Mouse (Mus musculus) 3T3-L1 (cell line): Measurements from ENCODE around the gene Vmn1r74.
"Not testable (repeated sequence)": the region's sequence is repeated elsewhere in the genome, so short reads cannot be mapped to it uniquely, and the experiment has no call there.

Experiments used
- DNase-seq: peaks from one replicate; pipeline ENCODE4 v3.0.0-alpha.2; 2015; ENCODE audit warnings: low read depth, low spot score

Vmn1r74 gene

DNA sequence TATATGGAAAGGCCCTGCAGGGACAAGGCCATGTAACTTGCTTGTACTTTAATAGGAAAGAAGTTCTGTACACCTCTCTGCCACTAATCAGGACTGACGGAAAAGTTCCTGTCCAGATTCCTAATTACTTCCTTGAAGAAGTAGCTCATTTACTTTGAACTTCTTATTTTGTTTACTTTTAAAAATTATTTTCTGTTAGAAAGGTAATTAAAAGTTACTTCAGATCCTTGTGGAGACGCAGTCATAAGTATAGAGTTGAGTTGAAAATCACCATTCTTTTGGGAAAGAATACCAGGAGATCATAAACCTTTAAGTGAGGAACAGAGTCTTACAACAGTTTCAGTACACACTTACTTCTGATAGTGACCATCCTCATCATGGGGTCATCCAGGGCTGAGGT, at the start of gene Vmn1r74:
Gene Vmn1r74 (plus strand): TSS at position 301 of the 400 bp plus-strand sequence.
- no peak for DNase-seq

DNA sequence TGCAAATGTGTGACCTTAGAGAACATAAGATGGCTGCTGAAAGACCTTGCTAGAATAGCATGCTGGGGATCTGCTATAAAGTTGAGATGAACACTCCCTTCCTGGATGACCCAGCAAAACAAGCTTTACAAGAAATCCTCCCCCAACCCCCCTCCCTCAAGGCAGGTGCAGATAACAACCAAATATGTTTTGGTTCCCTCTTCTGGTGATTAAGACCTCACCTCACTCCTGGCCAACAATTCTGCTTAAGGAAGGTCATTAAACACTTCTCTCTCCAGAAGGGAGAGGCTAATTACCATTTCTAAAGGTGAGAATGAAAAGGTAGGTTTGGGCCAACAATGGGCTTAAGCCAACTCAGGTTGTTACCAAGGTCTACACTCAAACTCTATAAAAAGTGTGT, 20.0 kb upstream of the Vmn1r74 start:
- no peak for DNase-seq

DNA sequence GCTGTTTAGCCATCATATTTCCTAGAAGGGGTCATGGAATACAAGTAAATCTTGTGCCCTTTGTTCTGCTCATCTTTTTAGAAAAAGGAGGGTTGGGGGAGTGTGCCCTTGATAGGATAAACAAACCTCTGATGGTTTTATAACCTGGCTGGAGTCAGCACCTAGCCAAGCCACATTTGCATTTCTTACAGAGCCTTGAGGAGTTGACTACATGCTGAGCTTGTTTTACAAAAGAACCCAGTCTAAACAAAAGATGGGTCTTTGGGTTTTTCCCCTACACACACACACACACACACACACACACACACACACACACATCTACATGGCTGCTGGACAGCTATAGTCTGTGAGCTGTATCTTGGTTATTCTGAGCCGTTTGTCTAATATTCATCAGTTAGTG, 11.6 kb upstream of the Vmn1r74 start:
- no peak for DNase-seq

DNA sequence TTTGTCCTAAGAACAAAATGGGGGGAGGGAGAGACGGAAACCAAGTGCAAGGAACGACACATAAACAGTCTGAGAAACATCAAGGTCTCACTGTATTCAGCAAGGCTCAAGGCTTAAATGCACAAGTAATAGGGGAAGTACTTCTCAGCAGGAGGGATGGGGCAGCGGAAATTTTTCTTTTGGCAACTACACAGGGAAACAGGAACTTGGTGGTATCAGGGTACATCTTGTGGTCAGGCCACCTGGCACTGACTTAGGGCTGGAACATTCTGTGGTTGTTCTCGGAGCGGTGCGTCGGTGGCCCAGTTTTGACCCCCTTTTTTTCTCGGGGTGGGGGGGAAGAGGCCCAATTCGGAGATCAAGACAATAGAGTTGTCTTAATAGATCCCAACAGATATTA, 10.5 kb upstream of the Vmn1r74 start:
- DNase-seq, result not testable (repeated sequence)

DNA sequence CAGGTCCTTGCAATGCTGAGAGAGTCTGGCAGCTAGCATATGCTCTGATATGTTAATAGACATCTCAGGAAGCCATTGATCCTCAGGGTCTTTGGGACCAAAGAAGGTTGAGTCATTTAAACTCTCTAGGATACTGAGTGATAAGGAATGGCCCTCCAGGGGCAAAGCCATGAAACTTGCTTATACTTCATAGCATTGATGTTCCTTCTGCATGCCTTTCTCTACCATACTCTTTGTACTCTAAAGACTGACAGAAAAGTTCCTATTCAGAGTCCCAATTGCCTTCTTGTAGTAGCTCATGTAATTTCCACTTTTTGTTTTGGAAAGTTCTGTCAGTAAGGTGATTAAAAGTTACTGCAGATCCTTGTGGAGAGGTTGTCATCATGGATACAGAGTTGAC, 40.5 kb downstream of the Vmn1r74 start, which contains the start of gene Vmn1r75:
Gene Vmn1r75 (plus strand): TSS at position 301 of the 400 bp plus-strand sequence.
- DNase-seq, result no peak
